ENCODE assay signal across 12 mouse cellular contexts in genomic region chr3:69456071-69456470, GRCm38 (mm10).
"Had no signal": no experiment of that assay in that cellular context is flagged by ENCODE, and none has a peak within 500 bp of the region (broad histone marks: within the 10 kb centered on the region; RNA-seq: fewer than 3 reads in every experiment).

No protein-coding gene starts in this region.

- H3K27ac ChIP-seq: left cerebral cortex, adult 2 months; limb, embryonic 15.5 days; liver, embryonic 12.5 days; lung, embryonic 15.5 days; neural tube, embryonic 12.5 days; stomach, embryonic 15.5 days had no signal

- H3K4me2 ChIP-seq: limb, embryonic 15.5 days; liver, embryonic 12.5 days; lung, embryonic 15.5 days; neural tube, embryonic 12.5 days; stomach, embryonic 15.5 days had no signal

- H3K4me1 ChIP-seq: liver, embryonic 12.5 days; lung, embryonic 15.5 days; neural tube, embryonic 12.5 days; stomach, embryonic 15.5 days had no signal

- ATAC-seq: liver, embryonic 12.5 days had no signal

- H3K27me3 ChIP-seq: limb, embryonic 15.5 days; liver, embryonic 12.5 days; lung, embryonic 15.5 days; neural tube, embryonic 12.5 days; stomach, embryonic 15.5 days had no signal

- H3K4me3 ChIP-seq: left cerebral cortex, adult 2 months; limb, embryonic 15.5 days; liver, embryonic 12.5 days; lung, embryonic 15.5 days; neural tube, embryonic 12.5 days; stomach, embryonic 15.5 days had no signal

- H3K36me3 ChIP-seq: limb, embryonic 15.5 days; liver, embryonic 12.5 days; lung, embryonic 15.5 days; neural tube, embryonic 12.5 days; stomach, embryonic 15.5 days had no signal

- H3K9me3 ChIP-seq: limb, embryonic 15.5 days; liver, embryonic 12.5 days; lung, embryonic 15.5 days; neural tube, embryonic 12.5 days; stomach, embryonic 15.5 days had no signal

- DNase-seq: kidney, adult 18-20 months; kidney, postnatal 10 days; kidney, postnatal 4 days; lung, postnatal 14 days; midbrain, embryonic 14.5 days; thymus, postnatal 36 days had no signal

- H3K9ac ChIP-seq: limb, embryonic 15.5 days; liver, embryonic 12.5 days; lung, embryonic 15.5 days; neural tube, embryonic 12.5 days; stomach, embryonic 15.5 days had no signal
